8 mouse cellular contexts compared by ENCODE assay signal in genomic region chr7:27933050-27933799, GRCm38 (mm10). TPM values are rescaled to one million over a fixed set of nuclear protein-coding genes. Genes with fewer than 3 reads are reported as not detected.
DNase-seq lines count a peak whose midpoint lies in the region; ATAC-seq and TF ChIP-seq lines count a peak whose summit lies in the region.

No protein-coding gene starts in this region.

- peaks cover 0 to 6% of the 10 kb centered on the region in 2 experiments; a peak in 3 of 4 replicates for H3K4me1 ChIP-seq in heart, embryonic 14.5 days (ENCODE audit: control insufficient read depth in 2 of 2, insufficient read depth in 2 of 2, low read length in 2 of 2)
- peaks cover 11% of the 10 kb centered on the region for H3K4me1 ChIP-seq in bone marrow macrophage, adult 2 months (ENCODE audit: control insufficient read depth, insufficient read depth, low read length)
- H3K4me1 ChIP-seq in hindbrain, postnatal 0 days (ENCODE audit: insufficient read depth, low read length): 0 out of 2 replicates have a peak, but pooled peaks cover 4% of the 10 kb centered on the region
- peaks cover 6% of the 10 kb centered on the region for H3K4me1 ChIP-seq in midbrain, embryonic 14.5 days (ENCODE audit: control insufficient read depth, insufficient read depth, low read length)

- peak overlapping the region; percentile 44 for H3K9ac ChIP-seq in heart, embryonic 14.5 days (ENCODE audit: low read length)
- H3K9ac ChIP-seq in hindbrain, postnatal 0 days (replicated peaks; ENCODE audit: low read length): 0 out of 2 replicates have a peak overlapping the region, but pooled peaks have one; percentile 13
- no peak overlapping the region for H3K9ac ChIP-seq in midbrain, embryonic 14.5 days (replicated peaks; ENCODE audit: low read length)

- H3K27me3 ChIP-seq in heart, embryonic 14.5 days (ENCODE audit: control insufficient read depth, insufficient read depth, low read length): no peaks in the 10 kb centered on the region
- H3K27me3 ChIP-seq in hindbrain, postnatal 0 days (ENCODE audit: insufficient read depth, low read length): no peaks in the 10 kb centered on the region
- H3K27me3 ChIP-seq in midbrain, embryonic 14.5 days (ENCODE audit: control insufficient read depth, insufficient read depth, low read length): no peaks in the 10 kb centered on the region

- no peak overlapping the region for H3K27ac ChIP-seq in heart, embryonic 14.5 days (replicated peaks in 1 of 2; ENCODE audit: control insufficient read depth in 1 of 2, insufficient read depth in 1 of 2, low read depth in 2 of 2, low read length in 2 of 2)
- H3K27ac ChIP-seq in bone marrow macrophage, adult 2 months (ENCODE audit: insufficient read depth, low read depth, low read length): no peak overlapping the region
- no peak overlapping the region for H3K27ac ChIP-seq in hindbrain, postnatal 0 days
- H3K27ac ChIP-seq in midbrain, embryonic 14.5 days (replicated peaks; ENCODE audit: low read depth, low read length): no peak overlapping the region

- H3K4me2 ChIP-seq in heart, embryonic 14.5 days (ENCODE audit: low read length): peak overlapping the region; percentile 50
- H3K4me2 ChIP-seq in hindbrain, postnatal 0 days (ENCODE audit: low read depth, low read length): peak overlapping the region; percentile 45
- peak overlapping the region; percentile 40 for H3K4me2 ChIP-seq in midbrain, embryonic 14.5 days (ENCODE audit: low read length)

- TF ChIP-seq POLR2A in bone marrow macrophage, adult 2 months (IDR thresholded peaks at IDR 0.05; ENCODE audit: borderline replicate concordance, low read depth, low read length): no peak

- no peaks in the 10 kb centered on the region for H3K9me3 ChIP-seq in heart, embryonic 14.5 days (ENCODE audit: control insufficient read depth, low read length)
- H3K9me3 ChIP-seq in hindbrain, postnatal 0 days (ENCODE audit: low read length): no peaks in the 10 kb centered on the region
- no peaks in the 10 kb centered on the region for H3K9me3 ChIP-seq in midbrain, embryonic 14.5 days (ENCODE audit: control insufficient read depth, low read length)

- TF ChIP-seq CTCF in bone marrow macrophage, adult 2 months (IDR thresholded peaks at IDR 0.05; ENCODE audit: low read depth, low read length): no peak
- no peak for TF ChIP-seq CTCF in hindbrain, postnatal 0 days (IDR thresholded peaks at IDR 0.05; ENCODE audit: low read depth)

- 0 out of 4 replicates have a peak overlapping the region, but pooled peaks of 1 of the 2 experiments have one; percentile 2 for H3K4me3 ChIP-seq in heart, embryonic 14.5 days (ENCODE audit: control insufficient read depth in 1 of 2, insufficient read depth in 1 of 2, low read depth in 1 of 2, low read length in 2 of 2)
- peak overlapping the region; percentile 31 for H3K4me3 ChIP-seq in bone marrow macrophage, adult 2 months (ENCODE audit: insufficient read depth, low read length)
- H3K4me3 ChIP-seq in hindbrain, postnatal 0 days (ENCODE audit: low read length): no peak overlapping the region; the same call in 1 of the 2 replicates
- H3K4me3 ChIP-seq in midbrain, embryonic 14.5 days (replicated peaks; ENCODE audit: low read depth, low read length): no peak overlapping the region

- DNase-seq in heart, adult 11 months: no peak
- DNase-seq in hindbrain, postnatal 0 days (ENCODE audit: low spot score): no peak
- peak; percentile 2 for DNase-seq in midbrain, embryonic 14.5 days
- no peak for DNase-seq in right cerebral cortex, postnatal 25 days
- DNase-seq in cerebellum, postnatal 25 days: no peak
- DNase-seq in layer of hippocampus, postnatal 25 days (ENCODE audit: extremely low spot score in 1 of 2, low spot score in 1 of 2): no peak

- H3K36me3 ChIP-seq in heart, embryonic 14.5 days (ENCODE audit: control insufficient read depth, insufficient read depth, low read length): no peaks in the 10 kb centered on the region
- no peaks in the 10 kb centered on the region for H3K36me3 ChIP-seq in hindbrain, postnatal 0 days (ENCODE audit: insufficient read depth, low read length)
- H3K36me3 ChIP-seq in midbrain, embryonic 14.5 days (ENCODE audit: control insufficient read depth, insufficient read depth, low read length): no peaks in the 10 kb centered on the region

- WGBS in heart, embryonic 14.5 days: 19% methylated on average over 7 of the region's 7 CpGs
- 28% methylated on average over 7 of the region's 7 CpGs for WGBS in hindbrain, postnatal 0 days
- WGBS in midbrain, embryonic 14.5 days: 24% methylated on average over 7 of the region's 7 CpGs

- ATAC-seq in heart, embryonic 14.5 days (ENCODE audit: insufficient number of reproducible peaks, insufficient read depth, low FRiP score, low read depth): no peak; the same call in 1 of the 2 replicates
- no peak for ATAC-seq in hindbrain, postnatal 0 days
- no peak for ATAC-seq in midbrain, embryonic 14.5 days (ENCODE audit: low FRiP score, low TSS enrichment)

RNA-seq across cellular contexts. Expression of gene Zfp974, which starts 4.0 kb away (rescaled TPM):
- 8.3 and 9.5 TPM in 2 replicates for polyA plus RNA-seq in heart, embryonic 14.5 days (2014; fragmentation: Nextera tagmentation; extraction: Ambion mirVana)
- 8.4 and 9.4 TPM in 2 replicates for polyA plus RNA-seq in bone marrow macrophage, adult 2 months (2012; ENCODE audit: insufficient read depth, insufficient read length, missing spikeins)
- total RNA-seq in hindbrain, postnatal 0 days (2014; rRNA removed): 9.0 and 13.2 TPM in 2 replicates
- 6.3 and 7.2 TPM in 2 replicates for polyA plus RNA-seq in hindbrain, postnatal 0 days (2015; fragmentation: Nextera tagmentation; extraction: Ambion mirVana)
- 12.6 and 17.8 TPM in 2 replicates for polyA plus RNA-seq in midbrain, embryonic 14.5 days (2014; fragmentation: Nextera tagmentation; extraction: Ambion mirVana)
- total RNA-seq in layer of hippocampus, postnatal 25 days (2021): 10 to 100 TPM; 16.2 to 20.9 TPM

RNA-seq across cellular contexts. Expression of gene Zfp780b, which starts 45.7 kb away (rescaled TPM):
- polyA plus RNA-seq in heart, embryonic 14.5 days (2014; fragmentation: Nextera tagmentation; extraction: Ambion mirVana): 13.1 and 13.2 TPM in 2 replicates
- 14.6 and 19.0 TPM in 2 replicates for polyA plus RNA-seq in bone marrow macrophage, adult 2 months (2012; ENCODE audit: insufficient read depth, insufficient read length, missing spikeins)
- 16.6 and 18.0 TPM in 2 replicates for total RNA-seq in hindbrain, postnatal 0 days (2014; rRNA removed)
- 18.4 and 18.9 TPM in 2 replicates for polyA plus RNA-seq in hindbrain, postnatal 0 days (2015; fragmentation: Nextera tagmentation; extraction: Ambion mirVana)
- 27.5 and 31.1 TPM in 2 replicates for polyA plus RNA-seq in midbrain, embryonic 14.5 days (2014; fragmentation: Nextera tagmentation; extraction: Ambion mirVana)
- 10 to 100 TPM; 20.1 to 20.4 TPM for total RNA-seq in layer of hippocampus, postnatal 25 days (2021)
